Mouse (Mus musculus): ENCODE measurements around the gene Vmn1r223. TPM values are rescaled to one million over a fixed set of nuclear protein-coding genes. Genes with fewer than 3 reads are reported as not detected.

Gene Vmn1r223
- polyA plus RNA-seq, 1 experiment = not detected

Other genes with a start within 250 kb of the Vmn1r223 start
- not detected in 2 replicates for gene Vmn1r213, start 239.5 kb upstream of the Vmn1r223 start, polyA plus RNA-seq (2012; rRNA removed)
- not detected in 2 replicates for gene Vmn1r214, start 216.7 kb upstream of the Vmn1r223 start, polyA plus RNA-seq (2012; rRNA removed)
- gene Vmn1r215, start 179.1 kb upstream of the Vmn1r223 start, polyA plus RNA-seq (2012; rRNA removed) = not detected in 2 replicates
- gene Vmn1r217, start 128.9 kb upstream of the Vmn1r223 start, polyA plus RNA-seq (2012; rRNA removed) = not detected in 2 replicates
- gene Vmn1r218, start 114.0 kb upstream of the Vmn1r223 start, polyA plus RNA-seq (2012; rRNA removed) = not detected in 2 replicates
- gene Vmn1r219, start 87.8 kb upstream of the Vmn1r223 start, polyA plus RNA-seq (2012; rRNA removed) = not detected in 2 replicates
- gene Vmn1r220, start 59.2 kb upstream of the Vmn1r223 start, polyA plus RNA-seq (2012; rRNA removed) = not detected in 2 replicates
- not detected in 2 replicates for gene Vmn1r221, start 33.0 kb upstream of the Vmn1r223 start, polyA plus RNA-seq (2012; rRNA removed)
- not detected in 2 replicates for gene Vmn1r222, start 11.2 kb upstream of the Vmn1r223 start, polyA plus RNA-seq (2012; rRNA removed)
- 2.6 and 2.9 TPM in 2 replicates for gene Zfp322a, start 122.1 kb downstream of the Vmn1r223 start, polyA plus RNA-seq (2012; rRNA removed)
- 3.8 and 3.9 TPM in 2 replicates for gene Abt1, start 176.7 kb downstream of the Vmn1r223 start, polyA plus RNA-seq (2012; rRNA removed)
- gene Btn1a1, start 218.8 kb downstream of the Vmn1r223 start, polyA plus RNA-seq (2012; rRNA removed) = 0.09 TPM in 1 of 2 replicates, not detected in the other
- 0.09 TPM in 1 of 2 replicates, not detected in the other for gene Btn2a2, start 241.7 kb downstream of the Vmn1r223 start, polyA plus RNA-seq (2012; rRNA removed)